In the genomic region with DNA sequence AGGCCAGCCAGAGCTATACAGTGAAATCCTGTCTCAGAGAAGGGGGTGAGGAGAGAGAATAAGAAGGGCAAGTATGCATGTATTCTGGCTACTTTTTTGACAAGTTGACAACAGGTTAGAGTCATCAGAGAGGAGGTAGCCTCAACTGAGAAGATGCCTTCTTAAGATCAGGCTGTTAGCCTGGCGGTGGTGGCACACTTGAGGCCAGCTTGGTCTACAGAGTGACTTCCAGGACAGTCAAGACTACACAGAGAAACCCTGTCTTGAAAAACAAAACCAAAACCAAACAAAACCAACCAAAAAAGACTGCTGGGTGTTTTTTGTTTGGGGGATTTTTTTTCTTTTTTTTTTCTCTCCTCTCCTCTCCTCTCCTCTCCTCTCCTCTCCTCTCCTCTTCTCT, we compare ENCODE assay signal across 10 mouse cellular contexts.
"Had no signal": no experiment of that assay in that cellular context is flagged by ENCODE, and none has a peak within 500 bp of the region (broad histone marks: within the 10 kb centered on the region; RNA-seq: fewer than 3 reads in every experiment).

No protein-coding gene starts in this region.

- H3K36me3 ChIP-seq: limb, embryonic 12.5 days; midbrain, embryonic 12.5 days had no signal

- DNase-seq: lung, adult 2 months; lung, postnatal 4 days; right cerebral cortex, postnatal 14 days; thymus, adult 18-20 months; thymus, postnatal 14 days had no signal

- ATAC-seq: lung, postnatal 0 days; midbrain, embryonic 16.5 days had no signal

- H3K27me3 ChIP-seq: limb, embryonic 12.5 days; megakaryocyte, embryonic 14.5 days; midbrain, embryonic 12.5 days had no signal

- H3K4me3 ChIP-seq: limb, embryonic 12.5 days; megakaryocyte, embryonic 14.5 days; midbrain, embryonic 12.5 days had no signal

- H3K9ac ChIP-seq: limb, embryonic 12.5 days; midbrain, embryonic 12.5 days had no signal

- H3K9me3 ChIP-seq: limb, embryonic 12.5 days; midbrain, embryonic 12.5 days had no signal

- H3K27ac ChIP-seq: limb, embryonic 12.5 days; midbrain, embryonic 12.5 days had no signal

- H3K4me2 ChIP-seq: limb, embryonic 12.5 days; midbrain, embryonic 12.5 days had no signal
